Mouse (Mus musculus) cerebral cortex, adult 2 months (tissue): ENCODE results near the gene Psg16.

Source experiments
- WGBS: fragments of 180-500 bp; shearing (Covaris S2); methylation state at CpG from one replicate; pipeline ENCODE4 v1.1.7; 2018; 5-methylcytosine and 5-hydroxymethylcytosine counted together

Psg16 gene

GRCm38 (mm10) chr7:17073904-17074615 lies at the start of gene Psg16:
Gene Psg16 (plus strand): TSS chr7:17074040.
- 55% methylated on average over 23 of the region's 23 CpGs for WGBS

- 64% methylated on average over 6 of the region's 6 CpGs for WGBS
These were observed 49.7 kb upstream of the Psg16 start for GRCm38 (mm10) chr7:17024141-17024540.

- WGBS, result 63% methylated on average over 10 of the region's 10 CpGs
These were observed 48.9 kb upstream of the Psg16 start for GRCm38 (mm10) chr7:17024814-17025504.

GRCm38 (mm10) chr7:17025505-17025894 lies 48.3 kb upstream of the Psg16 start:
- WGBS, result 56% methylated on average over 4 of the region's 4 CpGs

- 50% methylated on average over 9 of the region's 9 CpGs for WGBS
These were observed 47.8 kb upstream of the Psg16 start for GRCm38 (mm10) chr7:17025896-17026622.

GRCm38 (mm10) chr7:17026710-17027587 lies 46.9 kb upstream of the Psg16 start:
- WGBS, result 3% methylated on average over 24 of the region's 24 CpGs

- under 1% methylated on average over 58 of the region's 58 CpGs for WGBS
These were observed 46.1 kb upstream of the Psg16 start, which contains the start of gene Ppp5c for GRCm38 (mm10) chr7:17027588-17028343. Gene Ppp5c (minus strand): TSS chr7:17027924.

- WGBS, result 48% methylated on average over 7 of the region's 7 CpGs
These were observed 44.9 kb upstream of the Psg16 start for GRCm38 (mm10) chr7:17028923-17029322.

- 40% methylated on average over 7 of the region's 7 CpGs for WGBS
These were observed 43.6 kb upstream of the Psg16 start for GRCm38 (mm10) chr7:17030239-17030638.

GRCm38 (mm10) chr7:17038018-17038695 lies 35.7 kb upstream of the Psg16 start:
- 69% methylated on average over 9 of the region's 9 CpGs for WGBS

GRCm38 (mm10) chr7:17039373-17039772 lies 34.5 kb upstream of the Psg16 start:
- 49% methylated on average over 7 of the region's 7 CpGs for WGBS

GRCm38 (mm10) chr7:17045743-17046142 lies 28.1 kb upstream of the Psg16 start:
- WGBS, result 21% methylated on average over 1 of the region's 1 CpGs

GRCm38 (mm10) chr7:17047041-17047682 lies 26.7 kb upstream of the Psg16 start:
- WGBS, result 78% methylated on average over 5 of the region's 5 CpGs

GRCm38 (mm10) chr7:17048431-17049190 lies 25.2 kb upstream of the Psg16 start:
- 84% methylated on average over 10 of the region's 10 CpGs for WGBS

GRCm38 (mm10) chr7:17050491-17050890 lies 23.3 kb upstream of the Psg16 start:
- WGBS, result 55% methylated on average over 11 of the region's 11 CpGs

GRCm38 (mm10) chr7:17050933-17051594 lies 22.8 kb upstream of the Psg16 start:
- 22% methylated on average over 15 of the region's 17 CpGs for WGBS

- WGBS, result 93% methylated on average over 16 of the region's 16 CpGs
These were observed 19.4 kb upstream of the Psg16 start for GRCm38 (mm10) chr7:17054325-17054989.
